ENCODE assay signal across 33 mouse cellular contexts in genomic region chr6:106481533-106481932, GRCm38 (mm10).
"Had no signal": no experiment of that assay in that cellular context is flagged by ENCODE, and none has a peak within 500 bp of the region (broad histone marks: within the 10 kb centered on the region; RNA-seq: fewer than 3 reads in every experiment).

No protein-coding gene starts in this region.

- DNase-seq: heart, postnatal 10 days; heart, postnatal 14 days; heart, postnatal 36 days; heart, postnatal 4 days; kidney, adult 11 months; kidney, adult 18-20 months; kidney, adult 2 months; kidney, adult 8-10 months; kidney, adult 9 months; kidney, postnatal 10 days; kidney, postnatal 14 days; kidney, postnatal 25 days; kidney, postnatal 36 days; kidney, postnatal 4 days; layer of hippocampus, adult 9-11 months; layer of hippocampus, postnatal 36 days had no signal

- H3K4me3 ChIP-seq: heart, embryonic 12.5 days; heart, embryonic 13.5 days; heart, embryonic 15.5 days; hindbrain, embryonic 10.5 days; hindbrain, embryonic 12.5 days; hindbrain, embryonic 13.5 days; hindbrain, embryonic 15.5 days; intestine, embryonic 15.5 days; kidney, embryonic 15.5 days; left cerebral cortex, adult 2 months had no signal

- ATAC-seq: hindbrain, embryonic 16.5 days; hindbrain, postnatal 0 days; inflammation-experienced regulatory T-cells, adult 6 months; intestine, embryonic 15.5 days; intestine, embryonic 16.5 days; intestine, postnatal 0 days had no signal

- H3K27ac ChIP-seq: heart, embryonic 13.5 days; heart, embryonic 15.5 days; hindbrain, embryonic 10.5 days; hindbrain, embryonic 12.5 days; hindbrain, embryonic 13.5 days; hindbrain, embryonic 14.5 days; hindbrain, embryonic 15.5 days; hindbrain, postnatal 0 days; intestine, embryonic 15.5 days; kidney, embryonic 15.5 days; kidney, postnatal 0 days; left cerebral cortex, adult 2 months had no signal
